Mouse (Mus musculus): ENCODE results near the gene Gpcpd1.
A peak's percentile ranks its signal among the peaks of the same experiment; 100 is the strongest.
"Not testable (repeated sequence)": the region's sequence is repeated elsewhere in the genome, so short reads cannot be mapped to it uniquely, and the experiment has no call there.

Gpcpd1 gene

GRCm38 (mm10) chr2:132587240-132587779 is at the start of gene Gpcpd1:
Gene Gpcpd1, minus strand, starts transcription at chr2:132587729.
- no peak for DNase-seq (ENCODE audit: low spot score in 2 of 2)

- DNase-seq (ENCODE audit: low spot score in 2 of 2) = no peak
These were observed 49.0 kb upstream of the Gpcpd1 start for GRCm38 (mm10) chr2:132636534-132636933.

GRCm38 (mm10) chr2:132628626-132629025 is 41.1 kb upstream of the Gpcpd1 start:
- DNase-seq (ENCODE audit: low spot score in 2 of 2) = no peak

- DNase-seq (ENCODE audit: low spot score in 2 of 2) = no peak
These were observed 35.6 kb upstream of the Gpcpd1 start for GRCm38 (mm10) chr2:132623092-132623491.

- DNase-seq (ENCODE audit: low spot score in 2 of 2) = no peak
These were observed 30.2 kb upstream of the Gpcpd1 start for GRCm38 (mm10) chr2:132617693-132618092.

- DNase-seq (ENCODE audit: low spot score in 2 of 2) = no peak
These were observed 26.2 kb upstream of the Gpcpd1 start for GRCm38 (mm10) chr2:132613581-132614188.

GRCm38 (mm10) chr2:132611551-132612233 is 24.2 kb upstream of the Gpcpd1 start:
- no peak for DNase-seq (ENCODE audit: low spot score in 2 of 2)

GRCm38 (mm10) chr2:132607141-132608093 is 19.9 kb upstream of the Gpcpd1 start:
- peak; percentile 41 to 58 for DNase-seq (ENCODE audit: low spot score in 2 of 2)

GRCm38 (mm10) chr2:132605795-132606563 is 18.4 kb upstream of the Gpcpd1 start:
- no peak for DNase-seq (ENCODE audit: low spot score in 2 of 2)

GRCm38 (mm10) chr2:132604922-132605321 is 17.4 kb upstream of the Gpcpd1 start:
- no peak for DNase-seq (ENCODE audit: low spot score in 2 of 2)

GRCm38 (mm10) chr2:132603706-132604105 is 16.2 kb upstream of the Gpcpd1 start:
- DNase-seq (ENCODE audit: low spot score in 2 of 2) = no peak

- no peak for DNase-seq (ENCODE audit: low spot score in 2 of 2)
These were observed 14.2 kb upstream of the Gpcpd1 start for GRCm38 (mm10) chr2:132601777-132602176.

GRCm38 (mm10) chr2:132600081-132600480 is 12.6 kb upstream of the Gpcpd1 start:
- DNase-seq (ENCODE audit: low spot score in 2 of 2) = no peak

GRCm38 (mm10) chr2:132599127-132599526 is 11.6 kb upstream of the Gpcpd1 start:
- DNase-seq (ENCODE audit: low spot score in 2 of 2) = peak; percentile 84 to 85

- peak in 1 of 2 experiments; percentile 47 for DNase-seq (ENCODE audit: low spot score in 2 of 2)
These were observed 10.4 kb upstream of the Gpcpd1 start for GRCm38 (mm10) chr2:132597866-132598480.

GRCm38 (mm10) chr2:132597226-132597625 is 9.7 kb upstream of the Gpcpd1 start:
- DNase-seq (ENCODE audit: low spot score in 2 of 2) = peak; percentile 57 to 75

GRCm38 (mm10) chr2:132595601-132596235 is 8.2 kb upstream of the Gpcpd1 start:
- no peak for DNase-seq (ENCODE audit: low spot score in 2 of 2)

- no peak for DNase-seq (ENCODE audit: low spot score in 2 of 2)
These were observed 4.6 kb upstream of the Gpcpd1 start for GRCm38 (mm10) chr2:132592126-132592525.

GRCm38 (mm10) chr2:132591579-132591978 is 4.0 kb upstream of the Gpcpd1 start:
- not testable (repeated sequence) for DNase-seq (ENCODE audit: low spot score in 2 of 2)

- peak; percentile 61 to 66 for DNase-seq (ENCODE audit: low spot score in 2 of 2)
These were observed 2.5 kb upstream of the Gpcpd1 start for GRCm38 (mm10) chr2:132589906-132590538.
